Mouse (Mus musculus) forebrain, embryonic 13.5 days (tissue): Measurements from ENCODE around the gene Fbxl20. TPM values are rescaled to one million over a fixed set of nuclear protein-coding genes. Genes with fewer than 3 reads are reported as not detected.

Experiments used
- ATAC-seq: fragments of 200-750 bp; cut with Nextera tagmentation; 2 replicates; pipeline ENCODE4 v1.8.0; 2017
- H3K27ac ChIP-seq: fragments of 300-500 bp; sonication (generic); 2 replicates; pipeline ENCODE4 v1.5.1; 2015; ENCODE audit warnings: inconsistent platforms, mild to moderate bottlenecking, moderate library complexity
- H3K27me3 ChIP-seq: fragments of 300-500 bp; sonication (generic); 2 replicates; pipeline ENCODE4 v1.6.1; 2015; ENCODE audit warnings: mild to moderate bottlenecking, inconsistent platforms
- H3K36me3 ChIP-seq: fragments of 300-500 bp; sonication (generic); 2 replicates; pipeline ENCODE4 v1.6.1; 2015; ENCODE audit warnings: mild to moderate bottlenecking, inconsistent platforms; ENCODE audit not compliant: poor library complexity, severe bottlenecking
- H3K4me1 ChIP-seq: fragments of 300-500 bp; sonication (generic); 2 replicates; pipeline ENCODE4 v1.6.1; 2015; ENCODE audit warnings: inconsistent platforms
- H3K4me2 ChIP-seq: fragments of 300-500 bp; sonication (generic); 2 replicates; pipeline ENCODE4 v1.6.1; 2015; ENCODE audit warnings: inconsistent platforms, mild to moderate bottlenecking, moderate library complexity
- H3K4me3 ChIP-seq: fragments of 300-500 bp; sonication (generic); 2 replicates; pipeline ENCODE4 v1.5.1; 2015; ENCODE audit warnings: mild to moderate bottlenecking, inconsistent platforms
- H3K9ac ChIP-seq: fragments of 300-500 bp; sonication (generic); 2 replicates; pipeline ENCODE4 v1.6.1; 2015; ENCODE audit warnings: mild to moderate bottlenecking, inconsistent platforms
- H3K9me3 ChIP-seq: fragments of 300-500 bp; sonication (generic); replicated peaks from 2 replicates; pipeline ENCODE4 v1.6.1; 2016; ENCODE audit warnings: inconsistent platforms
- WGBS: fragments of 180-500 bp; shearing (Covaris S2); methylation state at CpG from one replicate; pipeline ENCODE4 v1.1.7; 2015; 5-methylcytosine and 5-hydroxymethylcytosine counted together
- polyA plus RNA-seq: library from polyadenylated mRNA; unstranded; fragments of >200 nt; fragmentation: Nextera tagmentation; extraction: Ambion mirVana; gene quantifications from 2 replicates; pipeline ENCODE4 v1.2.1, GENCODE M21; 2015

Fbxl20 gene
- polyA plus RNA-seq, 1 experiment from 2014 or later: 31.8 TPM

GRCm38 (mm10) chr11:98086141-98086540 lies 64.1 kb downstream of the Fbxl20 start:
- no peak overlapping the region for H3K27ac ChIP-seq
- no peaks in the 10 kb centered on the region for H3K4me1 ChIP-seq
- ATAC-seq: no peak
- WGBS: 90% methylated on average over 9 of the region's 9 CpGs
- no peak overlapping the region for H3K4me2 ChIP-seq
- no peak overlapping the region for H3K9ac ChIP-seq
- no peak overlapping the region for H3K4me3 ChIP-seq
- H3K36me3 ChIP-seq: peaks cover 59% of the 10 kb centered on the region
- no peaks in the 10 kb centered on the region for H3K9me3 ChIP-seq
- no peaks in the 10 kb centered on the region for H3K27me3 ChIP-seq

- WGBS: 88% methylated on average over 7 of the region's 7 CpGs
- no peak overlapping the region for H3K9ac ChIP-seq
- no peak overlapping the region for H3K4me3 ChIP-seq
- no peak for ATAC-seq
- H3K4me2 ChIP-seq: no peak overlapping the region
- H3K27me3 ChIP-seq: no peaks in the 10 kb centered on the region
- H3K27ac ChIP-seq: no peak overlapping the region
- H3K4me1 ChIP-seq: no peaks in the 10 kb centered on the region
- peaks cover 35% of the 10 kb centered on the region for H3K36me3 ChIP-seq
- H3K9me3 ChIP-seq: no peaks in the 10 kb centered on the region
Observed at GRCm38 (mm10) chr11:98082745-98083144, 67.5 kb downstream of the Fbxl20 start.

DNA sequence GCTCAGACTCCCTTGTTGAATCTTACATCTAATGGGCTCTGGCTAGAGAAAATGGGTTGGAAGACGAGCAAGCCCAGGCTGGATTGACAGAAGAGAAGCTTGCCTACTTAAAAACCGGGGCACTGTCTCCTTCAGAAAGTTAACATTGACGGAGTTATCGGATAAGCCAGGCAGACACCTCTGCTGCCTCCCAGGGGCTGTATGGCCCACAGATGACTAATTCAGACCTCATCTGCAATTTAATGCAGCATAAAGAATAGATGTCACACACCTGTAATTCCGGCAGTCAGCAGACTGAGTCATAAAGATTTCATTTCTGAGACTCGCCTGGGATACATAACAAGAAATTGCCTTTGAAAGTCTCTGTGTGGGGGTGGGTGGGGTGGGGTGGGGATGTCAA lies 69.8 kb downstream of the Fbxl20 start:
- Histone ChIP-seq H3K9ac (no peak overlapping the region), H3K36me3 (peaks cover 22% of the 10 kb centered on the region), H3K4me1 (no peaks in the 10 kb centered on the region), H3K9me3 (no peaks in the 10 kb centered on the region), H3K4me2 (no peak overlapping the region), H3K27me3 (no peaks in the 10 kb centered on the region), H3K27ac (no peak overlapping the region), H3K4me3 (no peak overlapping the region)
- 93% methylated on average over 6 of the region's 6 CpGs for WGBS
- no peak for ATAC-seq

GRCm38 (mm10) chr11:98077086-98077485 lies 73.1 kb downstream of the Fbxl20 start:
- H3K4me2 ChIP-seq: no peak overlapping the region
- ATAC-seq: no peak
- H3K36me3 ChIP-seq: peaks cover 7% of the 10 kb centered on the region; the same call in 1 of the 2 replicates
- H3K27me3 ChIP-seq: no peaks in the 10 kb centered on the region
- H3K9me3 ChIP-seq: no peaks in the 10 kb centered on the region
- no peak overlapping the region for H3K4me3 ChIP-seq
- no peak overlapping the region for H3K9ac ChIP-seq
- WGBS: 85% methylated on average over 8 of the region's 8 CpGs
- H3K27ac ChIP-seq: no peak overlapping the region
- H3K4me1 ChIP-seq: 0 out of 2 replicates have a peak, but pooled peaks cover 3% of the 10 kb centered on the region

DNA sequence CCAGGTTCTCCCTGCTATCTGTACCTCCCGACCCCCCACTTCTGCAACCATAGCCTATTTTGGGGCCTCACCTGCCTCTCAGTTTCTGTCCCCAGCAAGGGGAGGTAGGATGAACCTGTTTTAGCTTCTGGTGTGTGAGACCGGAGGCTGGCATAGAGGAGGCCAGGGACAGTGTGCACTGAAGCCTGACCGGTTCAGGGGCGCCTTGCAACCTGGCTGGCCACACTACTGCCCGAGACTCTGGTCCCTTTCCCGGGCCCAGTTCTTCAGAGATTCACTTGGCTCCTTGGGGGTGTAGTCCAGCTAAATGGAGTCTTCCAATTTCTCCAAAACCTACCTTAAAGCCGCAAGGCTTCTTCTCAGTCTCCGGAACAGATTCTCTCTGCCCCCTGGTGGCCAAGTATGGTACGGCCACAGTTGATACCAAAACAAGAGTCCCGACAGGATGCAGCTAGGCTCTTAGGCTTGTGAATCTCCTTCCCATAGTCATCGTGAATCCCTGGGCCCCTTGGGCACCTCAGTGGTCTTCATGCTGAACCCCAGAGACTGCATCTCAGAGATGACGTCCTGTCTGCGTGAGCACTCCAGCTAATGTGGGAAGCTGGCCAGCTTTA lies 74.9 kb downstream of the Fbxl20 start:
- Histone ChIP-seq H3K9me3 (no peaks in the 10 kb centered on the region), H3K27ac (no peak overlapping the region), H3K4me3 (no peak overlapping the region), H3K9ac (peak overlapping the region; percentile 27; the same call in 1 of the 2 replicates), H3K4me1 (0 out of 2 replicates have a peak, but pooled peaks cover 3% of the 10 kb centered on the region), H3K27me3 (no peaks in the 10 kb centered on the region), H3K36me3 (no peaks in the 10 kb centered on the region), H3K4me2 (no peak overlapping the region)
- 25% methylated on average over 13 of the region's 13 CpGs for WGBS
- ATAC-seq: peak; percentile 66

DNA sequence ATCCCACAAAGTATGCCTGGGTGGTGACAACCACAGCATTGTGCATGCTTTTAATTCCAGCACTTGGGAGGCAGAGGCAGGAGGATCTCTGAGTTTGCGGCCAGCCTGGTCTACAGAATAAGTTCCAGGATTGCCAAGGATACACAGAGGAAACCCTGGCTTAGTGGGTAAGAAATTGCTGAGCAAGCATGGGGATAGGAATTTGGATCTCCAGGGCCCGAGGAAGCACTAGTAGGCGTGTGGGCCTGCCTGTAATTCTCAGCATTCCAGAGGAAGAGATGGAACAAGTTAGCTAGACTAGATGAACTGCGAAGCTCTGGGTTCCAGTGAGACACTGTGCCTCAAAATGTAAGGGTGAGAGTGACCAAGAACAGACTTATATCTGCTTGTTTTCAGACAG lies 76.8 kb downstream of the Fbxl20 start:
- 95% methylated on average over 4 of the region's 4 CpGs for WGBS
- Histone ChIP-seq H3K4me1 (0 out of 2 replicates have a peak, but pooled peaks cover 3% of the 10 kb centered on the region), H3K27me3 (no peaks in the 10 kb centered on the region), H3K9ac (no peak overlapping the region), H3K27ac (no peak overlapping the region), H3K36me3 (no peaks in the 10 kb centered on the region), H3K4me2 (no peak overlapping the region), H3K9me3 (no peaks in the 10 kb centered on the region), H3K4me3 (no peak overlapping the region)
- ATAC-seq: no peak

DNA sequence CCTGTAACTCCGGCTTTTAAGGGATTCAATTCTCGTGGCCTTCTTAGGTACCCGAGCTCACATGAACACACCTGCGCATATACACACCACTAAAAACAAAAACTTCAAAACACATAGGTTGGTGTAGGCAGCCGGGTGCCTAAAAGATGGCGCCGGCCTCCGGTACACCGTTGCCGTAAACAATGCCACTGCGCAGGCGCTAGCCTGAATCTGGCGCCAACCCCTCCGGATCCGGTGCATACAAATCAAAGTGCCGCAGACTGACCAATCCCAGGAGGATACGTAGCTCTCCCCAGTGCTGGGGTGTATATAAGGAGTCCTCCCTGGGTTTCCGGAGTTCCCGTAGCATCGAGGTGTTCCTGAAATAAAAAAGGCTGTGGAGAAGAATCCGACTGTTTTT lies 82.9 kb downstream of the Fbxl20 start:
- H3K27me3 ChIP-seq: no peaks in the 10 kb centered on the region
- no peak overlapping the region for H3K27ac ChIP-seq
- no peak overlapping the region for H3K9ac ChIP-seq
- WGBS: 97% methylated on average over 21 of the region's 21 CpGs
- no peak for ATAC-seq
- H3K4me3 ChIP-seq: no peak overlapping the region
- H3K36me3 ChIP-seq: no peaks in the 10 kb centered on the region
- peaks cover 4% of the 10 kb centered on the region for H3K9me3 ChIP-seq
- H3K4me1 ChIP-seq: no peaks in the 10 kb centered on the region
- H3K4me2 ChIP-seq: no peak overlapping the region

DNA sequence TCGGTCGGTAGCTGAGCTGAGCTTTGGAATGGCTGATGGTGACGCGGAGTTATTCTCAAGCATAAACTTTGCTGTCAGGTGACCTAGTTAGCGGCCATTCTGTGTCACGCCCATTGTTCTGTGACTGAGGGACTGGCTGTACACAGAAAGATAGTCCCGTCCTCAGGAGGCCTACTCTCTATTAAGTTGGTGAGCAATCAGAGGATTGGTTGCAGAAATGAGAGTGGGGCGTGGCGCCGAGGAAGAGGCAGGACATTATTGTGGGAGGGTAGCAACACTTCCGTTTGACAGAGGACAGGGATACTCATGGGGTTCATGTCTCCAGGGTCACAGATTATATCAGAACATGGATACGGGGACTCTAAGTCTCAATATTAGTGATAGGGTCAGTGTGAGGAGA lies 84.0 kb downstream of the Fbxl20 start:
- whole genome bisulfite sequencing: 93% methylated on average over 12 of the region's 12 CpGs
- H3K27ac ChIP-seq: no peak overlapping the region
- no peak overlapping the region for H3K9ac ChIP-seq
- H3K4me1 ChIP-seq: no peaks in the 10 kb centered on the region
- no peaks in the 10 kb centered on the region for H3K27me3 ChIP-seq
- no peak overlapping the region for H3K4me3 ChIP-seq
- H3K36me3 ChIP-seq: no peaks in the 10 kb centered on the region
- no peak overlapping the region for H3K4me2 ChIP-seq
- peaks cover 4% of the 10 kb centered on the region for H3K9me3 ChIP-seq
- ATAC-seq: no peak

DNA sequence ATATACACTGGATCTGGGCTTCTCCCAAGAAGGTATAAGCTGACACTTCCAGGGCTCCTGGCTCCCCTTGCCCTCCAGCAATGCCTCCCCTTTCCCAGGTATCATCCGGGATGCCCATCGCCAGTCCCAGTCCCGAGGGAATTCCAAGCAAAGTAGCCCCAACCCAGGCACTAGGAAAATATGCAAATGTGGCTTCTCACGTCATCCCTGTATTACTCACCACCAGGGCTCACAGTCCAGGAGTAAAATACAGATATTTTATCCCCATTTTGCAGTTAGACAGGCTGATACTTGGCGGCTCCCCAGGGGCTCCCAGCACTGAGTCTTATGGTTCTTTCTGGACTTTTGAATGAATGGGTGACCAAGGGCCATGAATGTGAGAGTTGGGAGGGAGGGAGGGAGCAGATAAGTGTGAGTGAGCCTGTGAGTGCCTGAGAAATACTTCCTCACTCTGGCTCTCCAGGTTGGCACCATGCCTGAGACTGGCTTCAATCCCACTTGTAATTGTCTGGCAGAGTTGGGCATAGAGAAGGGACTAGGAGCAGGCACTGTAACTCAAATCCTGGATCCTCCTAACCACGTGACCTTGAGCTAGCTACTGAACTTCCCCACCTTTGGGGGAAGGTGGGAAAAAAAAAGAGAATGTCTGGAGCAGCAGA lies 88.2 kb downstream of the Fbxl20 start:
- Histone ChIP-seq H3K9me3 (no peaks in the 10 kb centered on the region), H3K9ac (no peak overlapping the region), H3K4me3 (no peak overlapping the region), H3K36me3 (no peaks in the 10 kb centered on the region), H3K27ac (no peak overlapping the region), H3K4me1 (peaks cover 11% of the 10 kb centered on the region; the same call in 1 of the 2 replicates), H3K27me3 (0 out of 2 replicates have a peak, but pooled peaks cover 3% of the 10 kb centered on the region), H3K4me2 (no peak overlapping the region)
- 53% methylated on average over 6 of the region's 6 CpGs for WGBS
- no peak for ATAC-seq

DNA sequence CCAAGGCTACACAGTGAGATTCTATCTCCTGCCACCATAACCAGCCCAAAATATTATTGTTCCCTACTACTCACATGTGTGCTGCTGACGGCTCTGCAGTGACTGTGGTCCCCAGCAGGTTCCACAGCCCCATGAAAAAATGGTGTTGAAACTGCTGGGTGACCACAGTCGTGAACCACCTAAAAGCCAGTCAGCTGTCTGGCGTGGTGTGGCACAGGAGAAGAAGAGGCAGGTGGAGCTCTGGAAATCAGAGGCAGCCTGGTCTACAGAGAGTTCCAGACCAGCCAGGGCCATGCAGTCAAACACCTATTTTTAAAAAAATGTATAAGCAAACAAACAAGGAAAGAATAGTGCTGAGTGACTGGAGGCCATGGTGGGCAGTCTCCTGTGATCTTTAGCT lies 88.8 kb downstream of the Fbxl20 start:
- 75% methylated on average over 3 of the region's 3 CpGs for WGBS
- Histone ChIP-seq H3K4me1 (peaks cover 11% of the 10 kb centered on the region; the same call in 1 of the 2 replicates), H3K9me3 (no peaks in the 10 kb centered on the region), H3K4me3 (no peak overlapping the region), H3K4me2 (no peak overlapping the region), H3K27me3 (0 out of 2 replicates have a peak, but pooled peaks cover 3% of the 10 kb centered on the region), H3K9ac (no peak overlapping the region), H3K36me3 (no peaks in the 10 kb centered on the region), H3K27ac (no peak overlapping the region)
- ATAC-seq: no peak

- no peaks in the 10 kb centered on the region for H3K36me3 ChIP-seq
- no peaks in the 10 kb centered on the region for H3K9me3 ChIP-seq
- H3K9ac ChIP-seq: no peak overlapping the region
- peaks cover 10% of the 10 kb centered on the region; the same call in 1 of the 2 replicates for H3K27me3 ChIP-seq
- no peak for ATAC-seq
- whole genome bisulfite sequencing: 67% methylated on average over 5 of the region's 5 CpGs
- H3K4me3 ChIP-seq: no peak overlapping the region
- H3K27ac ChIP-seq: no peak overlapping the region
- H3K4me2 ChIP-seq: no peak overlapping the region
- H3K4me1 ChIP-seq: peaks cover 11% of the 10 kb centered on the region; the same call in 1 of the 2 replicates
Observed at GRCm38 (mm10) chr11:98060104-98060692, 90.0 kb downstream of the Fbxl20 start.

- ATAC-seq: no peak
- no peaks in the 10 kb centered on the region for H3K36me3 ChIP-seq
- H3K4me1 ChIP-seq: peaks cover 11% of the 10 kb centered on the region; the same call in 1 of the 2 replicates
- no peaks in the 10 kb centered on the region for H3K9me3 ChIP-seq
- peaks cover 15% of the 10 kb centered on the region; the same call in 1 of the 2 replicates for H3K27me3 ChIP-seq
- H3K4me3 ChIP-seq: no peak overlapping the region
- no peak overlapping the region for H3K9ac ChIP-seq
- no peak overlapping the region for H3K27ac ChIP-seq
- WGBS: 75% methylated on average over 7 of the region's 7 CpGs
- no peak overlapping the region for H3K4me2 ChIP-seq
Observed at GRCm38 (mm10) chr11:98059662-98060061, 90.5 kb downstream of the Fbxl20 start.
